Comparison of ENCODE assay signal across 26 mouse cellular contexts in the genomic region with DNA sequence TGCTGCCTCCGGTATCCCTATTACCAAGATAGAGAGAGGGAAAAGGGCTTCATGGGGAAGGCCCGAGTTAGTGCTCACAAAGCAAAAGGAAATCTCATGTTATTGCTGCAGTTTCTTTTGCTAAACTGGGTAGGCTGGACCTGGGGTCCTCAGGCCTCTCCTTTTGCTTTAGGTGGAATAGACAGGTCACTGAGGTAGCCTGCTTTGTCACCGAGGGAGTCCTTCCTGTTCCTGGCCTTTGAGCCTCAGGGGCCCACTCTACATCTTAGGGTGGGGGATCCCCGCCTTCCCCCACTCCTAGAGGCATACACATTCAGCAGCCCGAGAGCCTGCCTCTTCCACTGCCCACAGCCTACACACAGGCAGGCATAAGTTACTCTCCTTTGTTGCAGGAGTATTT.
"Had no signal": no experiment of that assay in that cellular context is flagged by ENCODE, and none has a peak within 500 bp of the region (broad histone marks: within the 10 kb centered on the region; RNA-seq: fewer than 3 reads in every experiment).

No protein-coding gene starts in this region.

- H3K27me3 ChIP-seq: intestine, embryonic 15.5 days; liver, embryonic 13.5 days; liver, embryonic 15.5 days had no signal

- H3K4me2 ChIP-seq: heart, embryonic 11.5 days; heart, embryonic 13.5 days; heart, embryonic 15.5 days; hindbrain, embryonic 13.5 days; hindbrain, embryonic 15.5 days; intestine, embryonic 15.5 days; limb, embryonic 13.5 days; limb, embryonic 15.5 days; liver, embryonic 11.5 days; liver, embryonic 13.5 days; liver, embryonic 15.5 days had no signal

- H3K4me1 ChIP-seq: heart, embryonic 13.5 days; heart, embryonic 15.5 days; hindbrain, embryonic 15.5 days; intestine, embryonic 15.5 days; liver, embryonic 13.5 days; liver, embryonic 15.5 days had no signal

- H3K9me3 ChIP-seq: heart, embryonic 13.5 days; heart, embryonic 15.5 days; hindbrain, embryonic 13.5 days; hindbrain, embryonic 15.5 days; intestine, embryonic 15.5 days; limb, embryonic 13.5 days; limb, embryonic 15.5 days; liver, embryonic 13.5 days; liver, embryonic 15.5 days had no signal

- ATAC-seq: inflammation-experienced regulatory T-cells, adult 6 months had no signal

- H3K4me3 ChIP-seq: gastrocnemius, adult 2 months; heart, adult 2 months; heart, embryonic 13.5 days; heart, embryonic 15.5 days; hindbrain, embryonic 13.5 days; hindbrain, embryonic 15.5 days; intestine, embryonic 15.5 days; limb, embryonic 13.5 days; limb, embryonic 15.5 days; liver, embryonic 13.5 days; liver, embryonic 15.5 days had no signal

- H3K9ac ChIP-seq: heart, embryonic 13.5 days; heart, embryonic 15.5 days; hindbrain, embryonic 13.5 days; hindbrain, embryonic 15.5 days; intestine, embryonic 15.5 days; limb, embryonic 13.5 days; limb, embryonic 15.5 days; liver, embryonic 13.5 days; liver, embryonic 15.5 days had no signal

- H3K27ac ChIP-seq: gastrocnemius, adult 2 months; heart, adult 2 months; heart, embryonic 13.5 days; heart, embryonic 15.5 days; hindbrain, embryonic 13.5 days; hindbrain, embryonic 15.5 days; intestine, embryonic 15.5 days; limb, embryonic 13.5 days; limb, embryonic 15.5 days; liver, embryonic 13.5 days; liver, embryonic 15.5 days had no signal

- H3K36me3 ChIP-seq: heart, embryonic 13.5 days; heart, embryonic 15.5 days; hindbrain, embryonic 13.5 days; hindbrain, embryonic 15.5 days; intestine, embryonic 15.5 days; limb, embryonic 13.5 days; limb, embryonic 15.5 days; liver, embryonic 13.5 days; liver, embryonic 15.5 days had no signal

- DNase-seq: gastrocnemius, adult 2 months; gastrocnemius, postnatal 10 days; gastrocnemius, postnatal 25 days; heart, adult 2 months; heart, postnatal 14 days; heart, postnatal 4 days; kidney, adult 18-20 months; kidney, adult 8-10 months; kidney, postnatal 10 days; kidney, postnatal 25 days; kidney, postnatal 4 days; layer of hippocampus, adult 9-11 months; layer of hippocampus, postnatal 36 days; left cerebral cortex, postnatal 4 days; liver, embryonic 13.5 days had no signal
